Mouse (Mus musculus): Measurements from ENCODE around the gene Boll.

- TF ChIP-seq CTCF (IDR thresholded peaks at IDR 0.05; ENCODE audit: low read depth) (no peak), EP300 (IDR thresholded peaks at IDR 0.05; ENCODE audit: low read depth) (no peak)
Measured at GRCm38 (mm10) chr1:55246374-55246773, 116.9 kb downstream of the Boll start.

Measured in heart, postnatal 0 days (tissue).